Mouse (Mus musculus) limb, embryonic 14.5 days (tissue): ENCODE measurements around the gene Gca. TPM values are rescaled to one million over a fixed set of nuclear protein-coding genes. Genes with fewer than 3 reads are reported as not detected.
"Not testable (repeated sequence)": the region's sequence is repeated elsewhere in the genome, so short reads cannot be mapped to it uniquely, and the experiment has no call there.

ENCODE experiments used
- ATAC-seq: fragments of 200-750 bp; cut with Nextera tagmentation; 2 replicates; pipeline ENCODE4 v1.8.0; 2017; ENCODE audit warnings: low read depth, moderate number of reproducible peaks, moderate TSS enrichment; ENCODE audit not compliant: low FRiP score
- DNase-seq: peaks from one replicate; pipeline ENCODE4 v3.0.0-alpha.2; 2015; ENCODE audit warnings: low spot score
- H3K27ac ChIP-seq: fragments of 300-500 bp; sonication (generic); replicated peaks from 2 replicates; pipeline ENCODE4 v1.5.1; 2014; ENCODE audit warnings: low read depth, mild to moderate bottlenecking, low read length, moderate library complexity, mixed read lengths
- H3K27me3 ChIP-seq: fragments of 300-500 bp; sonication (generic); 2 replicates; pipeline ENCODE4 v1.6.1; 2014; ENCODE audit warnings: low read length, mixed read lengths; ENCODE audit not compliant: control insufficient read depth, insufficient read depth
- H3K36me3 ChIP-seq: fragments of 300-500 bp; sonication (generic); 2 replicates; pipeline ENCODE4 v1.6.1; 2014; ENCODE audit warnings: mild to moderate bottlenecking, low read length, moderate library complexity, mixed read lengths; ENCODE audit not compliant: control insufficient read depth, insufficient read depth
- H3K4me1 ChIP-seq: fragments of 300-500 bp; sonication (generic); 2 replicates; pipeline ENCODE4 v1.6.1; 2014; ENCODE audit warnings: antibody characterized with exemption, low read length, mixed read lengths; ENCODE audit not compliant: control insufficient read depth, insufficient read depth
- H3K4me2 ChIP-seq: fragments of 300-500 bp; sonication (generic); replicated peaks from 2 replicates; pipeline ENCODE4 v1.6.1; 2014; ENCODE audit warnings: low read depth, mild to moderate bottlenecking, low read length, moderate library complexity; ENCODE audit not compliant: severe bottlenecking
- H3K4me3 ChIP-seq: fragments of 300-500 bp; sonication (generic); replicated peaks from 2 replicates; pipeline ENCODE4 v1.5.1; 2014; ENCODE audit warnings: low read length
- H3K9ac ChIP-seq: fragments of 300-500 bp; sonication (generic); 2 replicates; pipeline ENCODE4 v1.6.1; 2014; ENCODE audit warnings: mild to moderate bottlenecking, low read depth, low read length, moderate library complexity; ENCODE audit not compliant: severe bottlenecking
- H3K9me3 ChIP-seq: fragments of 300-500 bp; sonication (generic); 2 replicates; pipeline ENCODE4 v1.6.1; 2016; ENCODE audit warnings: low read length; ENCODE audit not compliant: control insufficient read depth
- POLR2A ChIP-seq: fragments of 200-500 bp; IDR thresholded peaks from 2 replicates; pipeline ENCODE4 v1.8.0; 2012; ENCODE audit warnings: inconsistent platforms, mild to moderate bottlenecking, moderate library complexity, borderline replicate concordance; ENCODE audit not compliant: insufficient read depth, insufficient read length; ENCODE audit errors: extremely low read depth
- WGBS: fragments of 180-500 bp; shearing (Covaris S2); extraction: QIAGEN DNeasy Blood & Tissue Kit; methylation state at CpG from one replicate; pipeline ENCODE4 v1.1.7; 2014; 5-methylcytosine and 5-hydroxymethylcytosine counted together
- polyA plus RNA-seq, 2 experiments: library from polyadenylated mRNA; depleted of rRNA in 1 of 2; stranded (reverse) in 1 of 2; unstranded in 1 of 2; fragments of >200 nt; fragmentation: Nextera tagmentation in 1 of 2; extraction: Ambion mirVana in 1 of 2; gene quantifications; 2 replicates each; pipeline versions ENCODE4 v1.2.1 to v1.2.3; 2012 to 2014

Gene Gca
- polyA plus RNA-seq, 2 experiments, result 2.6 to 3.2 TPM

- no peaks in the 10 kb centered on the region for H3K36me3 ChIP-seq
- no peak for DNase-seq
- H3K4me3 ChIP-seq, result no peak overlapping the region
- H3K9ac ChIP-seq, result no peak overlapping the region
- H3K27ac ChIP-seq, result no peak overlapping the region
- no peak for TF ChIP-seq POLR2A
- 56% methylated on average over 3 of the region's 3 CpGs for WGBS
- 0 out of 2 replicates have a peak, but pooled peaks cover 2% of the 10 kb centered on the region for H3K4me1 ChIP-seq
- H3K27me3 ChIP-seq, result no peaks in the 10 kb centered on the region
- no peak overlapping the region for H3K4me2 ChIP-seq
- H3K9me3 ChIP-seq, result no peaks in the 10 kb centered on the region
- no peak for ATAC-seq
These were observed 21.0 kb downstream of the Gca start for GRCm38 (mm10) chr2:62684989-62685595.

- no peak for ATAC-seq
- no peaks in the 10 kb centered on the region for H3K27me3 ChIP-seq
- 0 out of 2 replicates have a peak, but pooled peaks cover 2% of the 10 kb centered on the region for H3K4me1 ChIP-seq
- no peak for TF ChIP-seq POLR2A
- no peaks in the 10 kb centered on the region for H3K36me3 ChIP-seq
- H3K4me2 ChIP-seq, result no peak overlapping the region
- H3K4me3 ChIP-seq, result no peak overlapping the region
- no peak overlapping the region for H3K27ac ChIP-seq
- no peak overlapping the region for H3K9ac ChIP-seq
- no peaks in the 10 kb centered on the region for H3K9me3 ChIP-seq
- DNase-seq, result no peak
- WGBS, result 86% methylated on average over 6 of the region's 6 CpGs
These were observed 21.8 kb downstream of the Gca start for GRCm38 (mm10) chr2:62685934-62686333.

- no peaks in the 10 kb centered on the region for H3K9me3 ChIP-seq
- no peaks in the 10 kb centered on the region for H3K27me3 ChIP-seq
- no peak for TF ChIP-seq POLR2A
- DNase-seq (no peak), ATAC-seq (no peak)
- no peak overlapping the region for H3K9ac ChIP-seq
- H3K4me2 ChIP-seq, result no peak overlapping the region
- no peaks in the 10 kb centered on the region for H3K36me3 ChIP-seq
- H3K27ac ChIP-seq, result no peak overlapping the region
- H3K4me1 ChIP-seq, result no peaks in the 10 kb centered on the region
- WGBS, result 84% methylated on average over 3 of the region's 3 CpGs
- H3K4me3 ChIP-seq, result no peak overlapping the region
These were observed 42.2 kb downstream of the Gca start for GRCm38 (mm10) chr2:62706313-62706712.

- Histone ChIP-seq H3K27me3 (no peaks in the 10 kb centered on the region), H3K4me3 (no peak overlapping the region), H3K4me1 (no peaks in the 10 kb centered on the region), H3K9me3 (no peaks in the 10 kb centered on the region), H3K9ac (no peak overlapping the region), H3K4me2 (no peak overlapping the region), H3K27ac (no peak overlapping the region), H3K36me3 (no peaks in the 10 kb centered on the region)
- no peak for ATAC-seq
- no peak for DNase-seq
- 76% methylated on average over 1 of the region's 1 CpGs for WGBS
- no peak for TF ChIP-seq POLR2A
These were observed 45.5 kb downstream of the Gca start for GRCm38 (mm10) chr2:62709633-62710032.

- H3K9ac ChIP-seq, DNase-seq, H3K27me3 ChIP-seq, H3K27ac ChIP-seq, H3K9me3 ChIP-seq, ATAC-seq, H3K36me3 ChIP-seq, H3K4me2 ChIP-seq, H3K4me1 ChIP-seq, H3K4me3 ChIP-seq: not testable (repeated sequence)
- WGBS, result 90% methylated on average over 4 of the region's 4 CpGs
These were observed 50.3 kb downstream of the Gca start for GRCm38 (mm10) chr2:62714362-62714761.

GRCm38 (mm10) chr2:62715260-62715659, 51.2 kb downstream of the Gca start:
- WGBS, result 85% methylated on average over 4 of the region's 4 CpGs
- Histone ChIP-seq H3K4me1 (no peaks in the 10 kb centered on the region), H3K9me3 (no peaks in the 10 kb centered on the region), H3K27me3 (no peaks in the 10 kb centered on the region), H3K27ac (no peak overlapping the region), H3K9ac (no peak overlapping the region), H3K4me2 (no peak overlapping the region), H3K36me3 (no peaks in the 10 kb centered on the region), H3K4me3 (no peak overlapping the region)
- ATAC-seq (no peak), DNase-seq (no peak)
- TF ChIP-seq POLR2A, result no peak
